Mouse (Mus musculus) bone marrow macrophage, adult 2 months (primary cell): ENCODE measurements around the gene Iah1.

ENCODE experiments used
- CTCF ChIP-seq: IDR thresholded peaks from 2 replicates; pipeline ENCODE4 v1.5.1; 2012; ENCODE audit warnings: low read depth, mild to moderate bottlenecking, low read length, moderate library complexity
- POLR2A ChIP-seq: IDR thresholded peaks from 2 replicates; pipeline ENCODE4 v1.6.1; 2012; ENCODE audit warnings: mild to moderate bottlenecking, low read depth, low read length, borderline replicate concordance

DNA sequence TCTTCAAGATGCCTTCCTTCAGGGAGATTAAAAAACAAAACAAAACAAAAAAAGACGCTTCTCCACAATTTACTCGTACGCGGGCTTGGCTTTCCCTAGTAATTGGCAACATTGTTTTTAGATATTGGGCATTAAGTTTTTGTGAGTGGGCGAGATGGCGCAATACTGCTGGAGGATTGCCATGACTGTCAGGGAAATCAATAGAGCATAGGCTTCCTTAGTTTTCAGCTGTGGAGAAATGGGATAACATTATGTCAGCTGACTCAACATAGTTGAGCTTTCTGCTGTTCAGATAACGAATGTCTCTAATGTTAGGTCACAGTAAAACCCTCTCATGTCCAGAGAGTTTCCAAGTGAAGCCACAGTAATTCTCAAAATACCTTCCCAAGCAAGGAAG lies 678 bp downstream of the Iah1 start:
- no peak for TF ChIP-seq CTCF
- TF ChIP-seq POLR2A: no peak
